Mouse (Mus musculus): ENCODE data around the gene Rnf43.

DNA sequence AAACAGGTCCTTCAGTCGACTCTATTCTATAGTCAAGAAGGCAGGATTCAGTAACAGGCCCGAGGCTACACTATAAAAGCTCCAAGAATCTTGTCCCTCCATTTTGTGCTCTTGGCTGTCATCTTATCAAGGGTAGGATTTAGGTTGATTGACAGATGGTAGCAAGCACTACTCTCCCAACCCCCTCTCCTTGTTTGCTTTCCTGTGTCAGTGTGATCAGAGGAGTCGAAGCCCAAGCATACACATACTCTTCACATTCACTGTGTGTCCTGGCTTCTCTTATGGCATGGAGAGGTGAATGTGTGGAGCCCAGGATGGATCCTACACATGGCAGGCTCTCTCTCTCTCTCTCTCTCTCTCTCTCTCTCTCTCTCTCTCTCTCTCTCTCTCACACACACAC lies 88.0 kb downstream of the Rnf43 start:
- TF ChIP-seq POLR2A (IDR thresholded peaks at IDR 0.05; ENCODE audit: low read depth, low read length) (peak; percentile 43), CTCF (IDR thresholded peaks at IDR 0.05; ENCODE audit: extremely low read depth, insufficient read depth, insufficient read length, insufficient replicate concordance) (no peak)
